Mouse (Mus musculus): ENCODE data around the gene Btbd16. TPM values are rescaled to one million over a fixed set of nuclear protein-coding genes. Genes with fewer than 3 reads are reported as not detected.

Btbd16 gene
- polyA plus RNA-seq, 1 experiment from 2014 or later = 0.40 TPM

DNA sequence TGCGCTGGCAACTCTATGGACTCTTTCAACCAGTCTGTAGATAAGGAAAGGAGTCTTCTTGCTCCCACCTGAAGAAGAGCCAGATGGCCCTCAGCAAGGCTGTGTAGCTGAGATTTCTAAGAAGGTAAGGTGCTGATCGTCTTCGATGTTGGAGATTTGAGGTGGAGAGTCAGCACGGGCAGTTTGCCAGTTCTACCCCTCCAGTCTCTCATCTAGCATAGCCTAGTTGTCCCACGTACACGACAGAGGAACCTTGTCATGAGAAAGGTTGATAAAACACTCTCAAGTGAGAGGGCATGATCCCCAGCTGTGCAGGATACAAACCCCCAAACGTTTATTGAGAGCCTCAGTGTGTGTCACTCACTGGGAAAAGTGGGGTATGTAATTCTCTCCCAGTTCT, 90.8 kb downstream of the Btbd16 start:
- Histone ChIP-seq H3K36me3 (no peaks in the 10 kb centered on the region), H3K9me3 (no peaks in the 10 kb centered on the region), H3K4me3 (no peak overlapping the region), H3K4me1 (peaks cover 18% of the 10 kb centered on the region), H3K27ac (no peak overlapping the region), H3K27me3 (ENCODE audit: insufficient read depth, poor library complexity, severe bottlenecking) (peaks cover 17% of the 10 kb centered on the region)
- 66% methylated on average over 7 of the region's 7 CpGs for WGBS
- no peak for DNase-seq (ENCODE audit: low spot score)

DNA sequence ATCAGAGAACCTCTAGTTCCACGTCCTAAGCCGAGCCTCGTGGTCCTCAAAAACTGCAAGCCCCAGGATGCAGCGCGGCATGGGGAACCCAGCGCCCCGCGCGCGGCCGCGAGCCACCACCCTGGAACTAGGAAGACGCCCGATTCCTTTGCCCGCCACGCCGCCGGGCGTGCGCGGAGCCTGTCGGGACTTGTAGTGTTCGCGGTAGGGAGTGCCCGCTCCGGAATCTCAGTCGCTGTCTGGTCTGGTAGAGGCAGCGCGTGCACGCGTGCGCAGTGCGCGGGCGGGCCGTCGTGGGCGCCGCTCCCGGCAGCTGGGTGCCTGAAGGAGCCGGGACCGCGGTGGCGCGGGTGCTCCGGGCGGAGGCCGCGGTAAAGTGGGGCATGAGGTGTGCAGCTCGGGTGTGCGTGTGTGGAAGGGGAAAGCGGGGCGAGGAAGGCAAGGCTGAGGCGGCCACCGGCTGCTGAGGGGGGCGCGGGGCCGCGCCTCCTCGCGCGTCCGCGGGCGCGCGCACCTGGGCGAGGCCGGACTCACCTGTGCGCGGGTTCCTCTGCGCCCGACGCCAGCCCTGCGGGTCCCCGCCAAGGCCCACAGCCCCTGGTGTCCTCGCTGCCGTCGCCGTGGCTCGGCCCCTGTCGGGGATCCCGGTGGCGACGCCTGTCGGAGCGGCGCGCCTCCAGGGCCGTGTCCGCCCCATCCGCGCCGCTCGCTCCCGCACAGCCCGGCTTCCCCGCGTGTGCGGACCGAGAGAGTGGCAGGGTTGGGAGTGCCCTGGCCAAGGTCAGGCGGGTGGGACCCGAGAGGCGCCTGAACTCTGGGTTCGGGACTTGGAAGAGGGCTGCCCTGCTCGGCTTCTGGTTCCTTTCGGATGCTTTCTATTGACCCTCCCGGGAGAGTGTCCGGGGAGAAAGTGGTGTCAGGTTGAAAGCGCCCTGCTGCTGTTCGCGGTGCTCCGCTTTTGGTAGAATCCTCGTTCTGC, 92.0 kb downstream of the Btbd16 start, which contains the start of gene Plekha1:
Gene Plekha1 (plus strand): TSS at position 144 of the 979 bp plus-strand sequence.
- Histone ChIP-seq H3K27ac (peak within 1 kb of the TSS; percentile 97), H3K4me3 (peak within 1 kb of the TSS; percentile 91), H3K4me1 (peaks cover 12% of the 10 kb centered on the region; the same call in 1 of the 2 replicates), H3K36me3 (no peaks in the 10 kb centered on the region), H3K27me3 (ENCODE audit: insufficient read depth, poor library complexity, severe bottlenecking) (peaks cover 13% of the 10 kb centered on the region), H3K9me3 (no peaks in the 10 kb centered on the region)
- WGBS = under 1% methylated on average over 114 of the region's 114 CpGs
- DNase-seq (ENCODE audit: low spot score) = peak; percentile 98

DNA sequence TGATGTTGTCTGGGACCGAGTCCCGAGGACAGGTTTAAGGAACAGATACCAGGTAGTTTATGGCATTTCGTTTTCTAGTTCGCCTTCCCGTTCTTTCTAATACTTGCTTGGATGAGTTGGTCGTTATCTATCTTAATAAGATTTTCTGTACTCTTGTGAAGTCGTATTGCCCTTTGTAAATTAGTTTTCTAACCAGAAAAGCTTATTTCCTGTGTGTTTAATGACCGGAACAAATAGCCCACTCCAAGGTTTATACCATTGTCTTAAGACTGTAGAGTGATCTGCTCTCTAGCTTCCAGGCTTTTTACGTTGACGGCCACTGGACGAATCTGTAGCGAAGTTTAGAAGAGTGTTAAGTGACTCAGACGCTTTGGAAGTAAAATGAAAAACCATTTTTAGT, 92.8 kb downstream of the Btbd16 start:
- WGBS = 2% methylated on average over 13 of the region's 13 CpGs
- no peaks in the 10 kb centered on the region for H3K36me3 ChIP-seq
- peaks cover 10% of the 10 kb centered on the region; the same call in 1 of the 2 replicates for H3K4me1 ChIP-seq
- peak overlapping the region; percentile 97 for H3K27ac ChIP-seq
- no peaks in the 10 kb centered on the region for H3K9me3 ChIP-seq
- H3K4me3 ChIP-seq = peak overlapping the region; percentile 91
- no peak for DNase-seq (ENCODE audit: low spot score)
- peaks cover 12% of the 10 kb centered on the region for H3K27me3 ChIP-seq (ENCODE audit: insufficient read depth, poor library complexity, severe bottlenecking)

DNA sequence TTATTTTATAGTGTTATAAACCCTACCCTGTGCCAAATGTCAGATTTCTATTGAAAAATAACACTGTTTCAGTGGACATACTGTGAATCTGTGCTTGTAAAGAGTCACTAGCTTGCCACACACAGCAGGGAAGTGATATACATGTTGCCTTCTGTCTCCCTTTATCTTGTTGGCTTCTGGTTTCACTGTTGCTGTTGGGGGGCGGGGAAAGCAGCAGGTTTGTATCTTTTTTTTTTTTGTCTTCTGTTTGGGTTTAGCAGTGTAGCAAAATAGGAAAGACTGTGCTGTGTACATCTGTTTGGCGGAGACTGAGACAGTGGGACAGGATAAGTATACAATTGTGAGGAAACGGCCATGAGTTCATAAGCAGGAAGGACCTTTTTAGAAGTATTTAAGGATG, 93.4 kb downstream of the Btbd16 start:
- Histone ChIP-seq H3K9me3 (no peaks in the 10 kb centered on the region), H3K4me1 (peaks cover 10% of the 10 kb centered on the region; the same call in 1 of the 2 replicates), H3K36me3 (no peaks in the 10 kb centered on the region), H3K27ac (no peak overlapping the region), H3K4me3 (peak overlapping the region; percentile 91), H3K27me3 (ENCODE audit: insufficient read depth, poor library complexity, severe bottlenecking) (peaks cover 6% of the 10 kb centered on the region)
- 44% methylated on average over 3 of the region's 3 CpGs for WGBS
- DNase-seq (ENCODE audit: low spot score) = no peak

Other genes starting within 250 kb of the Btbd16 start
- gene Nsmce4a, start 201.0 kb upstream of the Btbd16 start, polyA plus RNA-seq (2016; fragmentation: Nextera tagmentation; extraction: Ambion mirVana) = 131 and 152 TPM in 2 replicates
- 44.8 and 50.8 TPM in 2 replicates for gene Tacc2, start 196.6 kb upstream of the Btbd16 start, polyA plus RNA-seq (2016; fragmentation: Nextera tagmentation; extraction: Ambion mirVana)
- gene Plekha1, start 91.7 kb downstream of the Btbd16 start, polyA plus RNA-seq (2016; fragmentation: Nextera tagmentation; extraction: Ambion mirVana) = 44.4 and 55.3 TPM in 2 replicates
- gene Htra1, start 162.0 kb downstream of the Btbd16 start, polyA plus RNA-seq (2016; fragmentation: Nextera tagmentation; extraction: Ambion mirVana) = 7.7 and 20.0 TPM in 2 replicates

Data from heart, embryonic 10.5 days (tissue).